Mouse (Mus musculus) right cerebral cortex, adult 2 months (tissue): ENCODE results near the gene Chst8.

Experiments used
- DNase-seq, 2 experiments: peaks; one replicate each; pipeline ENCODE4 v3.0.0; 2021 to 2022; ENCODE audit warnings: low spot score in 2 of 2

Chst8 gene

DNA sequence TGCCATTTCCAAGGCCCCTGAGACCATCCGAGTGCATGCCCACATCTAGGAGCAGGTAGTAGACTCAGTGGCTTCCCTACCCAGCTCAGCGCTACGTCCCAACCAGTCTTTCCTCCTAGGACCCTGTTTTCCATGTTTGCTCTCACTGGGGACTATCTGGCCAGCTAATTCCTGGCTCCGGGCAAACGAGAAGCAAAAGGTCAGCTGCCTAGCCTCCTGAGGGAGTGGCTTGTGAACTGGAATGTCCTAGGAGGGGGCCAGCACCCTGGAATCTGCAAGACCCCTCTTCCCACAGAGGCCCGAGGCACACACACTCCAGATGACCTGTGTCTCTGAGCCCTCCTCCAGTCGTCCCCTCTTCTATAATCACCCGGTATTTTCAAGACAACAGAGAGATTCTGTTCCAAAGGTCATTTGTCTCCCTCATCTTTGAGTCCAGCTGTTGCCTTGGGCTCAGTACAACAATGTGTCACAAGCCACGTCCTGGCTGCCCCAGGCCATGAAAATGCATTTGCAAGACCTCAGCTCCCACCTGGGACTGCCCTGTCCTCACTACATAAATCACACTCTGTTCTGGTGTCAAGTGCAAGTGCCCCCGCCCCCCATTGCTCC lies 60.3 kb downstream of the Chst8 start:
- DNase-seq, result no peak

DNA sequence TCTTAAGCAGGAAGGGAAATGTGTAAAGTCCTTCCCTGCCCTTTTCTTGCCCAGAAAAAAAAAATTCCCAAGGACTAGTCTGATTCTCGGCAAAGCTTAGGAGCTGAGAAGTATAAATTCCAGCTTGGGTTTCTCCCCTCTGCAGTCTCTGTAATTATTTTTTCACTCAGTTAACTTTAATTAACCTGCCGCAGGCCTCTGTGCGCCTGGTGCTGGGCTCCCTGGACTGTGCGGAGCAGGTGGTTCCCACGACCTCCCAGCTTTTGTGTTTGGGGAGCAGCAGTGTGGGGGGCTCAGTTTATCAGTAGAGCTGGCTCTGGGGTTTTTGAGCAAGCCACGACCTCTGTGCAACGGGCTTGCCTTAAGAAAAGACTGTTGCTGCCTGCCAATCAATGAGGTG lies 62.2 kb downstream of the Chst8 start:
- DNase-seq, result no peak

DNA sequence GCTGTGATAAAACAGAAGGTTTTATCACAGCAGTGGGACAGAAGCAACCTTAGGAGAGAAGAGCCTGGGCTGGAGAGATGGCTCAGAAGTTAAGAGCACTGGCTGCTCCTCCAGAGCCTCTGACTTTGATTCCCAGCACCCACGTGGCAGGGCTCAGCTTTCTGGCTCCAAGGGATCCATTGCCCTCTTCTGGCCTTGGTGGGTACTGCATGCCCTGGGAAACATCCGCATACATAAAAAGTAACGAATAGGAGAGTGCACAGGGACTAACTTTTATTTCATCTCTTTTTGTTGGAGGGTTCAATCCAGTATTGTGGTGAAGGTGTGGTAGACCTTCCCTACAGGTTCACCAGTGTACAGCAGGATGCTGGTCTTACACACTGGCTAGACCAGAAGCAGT lies 62.8 kb downstream of the Chst8 start:
- no peak for DNase-seq

DNA sequence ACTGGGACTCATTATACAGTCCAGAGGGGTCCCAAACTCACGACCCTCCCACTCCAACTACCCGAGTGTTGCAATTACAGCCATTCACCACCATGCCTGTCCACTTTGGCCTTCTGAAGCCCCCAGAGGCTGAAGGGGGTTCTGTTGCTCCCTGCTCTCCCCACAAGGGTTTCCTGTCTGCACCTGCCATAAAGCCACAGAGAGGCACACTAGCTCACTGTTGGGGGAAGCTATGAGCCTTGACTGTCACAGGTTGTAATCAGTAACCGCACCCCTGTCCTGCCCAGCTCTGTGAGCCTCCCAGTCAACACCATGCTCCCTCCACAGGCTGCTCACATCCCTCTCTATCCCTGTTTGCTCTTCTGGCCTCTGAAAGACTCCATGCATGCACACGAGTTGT lies 64.0 kb downstream of the Chst8 start:
- no peak for DNase-seq

DNA sequence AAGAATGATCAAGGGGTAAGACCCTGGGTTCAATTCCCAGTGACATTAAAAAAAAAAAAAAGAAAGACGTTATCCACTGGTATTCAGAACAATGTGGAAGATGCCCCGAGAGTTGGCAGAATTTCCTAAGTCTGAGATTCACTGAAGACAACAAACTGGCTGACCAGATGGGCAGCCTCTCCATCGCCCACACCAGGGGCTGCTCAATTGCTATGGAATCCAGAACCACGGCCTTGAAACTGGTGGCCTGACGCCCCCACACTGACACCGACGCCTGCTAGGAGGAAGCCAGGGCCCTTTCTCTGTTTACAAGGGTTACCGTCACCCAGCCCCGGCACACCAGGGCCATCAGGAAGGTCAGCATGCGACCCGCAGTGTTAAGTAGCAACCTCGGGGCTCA lies 64.8 kb downstream of the Chst8 start:
- DNase-seq, result no peak

DNA sequence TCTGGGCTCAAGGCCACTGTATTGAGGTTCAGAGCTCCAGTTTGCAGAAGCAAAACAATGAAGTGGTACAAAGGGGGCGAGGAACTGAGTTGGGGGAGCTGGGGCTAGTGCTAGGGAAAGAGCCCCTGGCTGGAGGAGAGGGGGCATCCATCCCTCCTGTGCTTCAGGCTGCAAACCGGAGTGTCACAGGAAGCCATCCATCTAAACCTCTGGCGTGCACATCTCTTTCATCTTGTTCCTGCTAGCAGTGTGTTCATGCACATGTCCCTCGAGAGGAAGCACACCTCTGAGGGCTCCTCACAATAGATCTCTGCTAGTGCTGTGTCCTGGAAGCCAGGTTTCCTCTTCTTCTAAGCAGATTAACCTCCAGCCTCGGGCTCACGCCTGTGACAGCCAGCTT lies 65.9 kb downstream of the Chst8 start:
- DNase-seq, result no peak

DNA sequence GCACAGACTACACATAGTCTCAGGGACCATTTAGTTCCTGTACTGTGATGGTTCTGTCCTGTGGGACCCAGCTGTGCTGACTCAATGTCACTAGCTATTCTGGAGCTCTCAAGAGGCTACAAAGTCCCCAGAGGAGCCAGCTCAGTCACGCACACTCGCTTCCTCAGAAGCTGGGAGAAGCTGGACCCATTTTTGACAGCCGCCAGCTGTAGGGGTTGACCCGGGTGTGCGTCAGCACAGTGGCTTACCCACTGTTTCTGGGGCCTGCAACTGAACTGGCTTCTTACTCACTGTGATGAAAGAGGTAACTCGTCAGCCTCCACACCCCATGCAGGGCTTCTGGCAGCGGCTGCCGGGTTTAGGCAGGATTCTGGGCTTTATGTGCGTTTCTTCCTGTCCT lies 66.3 kb downstream of the Chst8 start:
- DNase-seq, result no peak

DNA sequence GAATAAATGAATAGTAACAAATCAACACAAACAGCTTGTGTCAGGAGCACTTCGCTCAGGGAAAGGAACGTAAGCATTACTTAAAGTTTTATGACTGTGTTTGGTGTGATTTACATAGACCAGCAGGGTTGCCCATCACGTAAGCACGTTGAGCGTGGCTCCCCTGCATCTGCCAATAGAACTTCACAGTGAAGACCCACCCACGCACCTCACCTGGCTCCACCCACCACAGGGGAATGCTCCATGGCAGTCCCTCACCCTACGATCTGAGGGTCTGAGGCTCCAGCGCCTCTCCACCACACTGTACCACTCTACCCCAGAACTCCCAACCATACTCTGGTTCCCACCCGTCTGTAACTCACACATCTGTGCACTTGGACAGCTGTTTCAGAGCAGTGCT lies 67.1 kb downstream of the Chst8 start:
- no peak for DNase-seq

DNA sequence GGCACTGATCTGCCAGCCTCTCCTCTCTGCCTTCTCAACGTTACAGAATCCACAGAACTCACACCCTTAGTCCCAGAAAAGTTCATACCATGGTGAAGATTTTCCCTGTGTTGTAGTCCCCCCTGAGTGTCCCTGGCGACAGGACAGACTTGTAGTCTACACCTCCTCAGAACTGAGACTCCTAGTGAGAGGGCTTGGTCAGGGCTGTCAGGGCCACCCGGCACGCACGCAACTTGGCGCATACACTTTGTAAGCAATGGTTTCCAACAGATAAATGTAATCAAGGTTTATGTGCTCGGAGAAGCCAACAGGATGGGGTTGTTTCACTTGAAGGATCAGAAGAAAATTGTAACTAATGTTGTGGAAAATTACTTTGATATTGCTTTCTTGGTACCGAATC lies 67.5 kb downstream of the Chst8 start:
- no peak for DNase-seq

DNA sequence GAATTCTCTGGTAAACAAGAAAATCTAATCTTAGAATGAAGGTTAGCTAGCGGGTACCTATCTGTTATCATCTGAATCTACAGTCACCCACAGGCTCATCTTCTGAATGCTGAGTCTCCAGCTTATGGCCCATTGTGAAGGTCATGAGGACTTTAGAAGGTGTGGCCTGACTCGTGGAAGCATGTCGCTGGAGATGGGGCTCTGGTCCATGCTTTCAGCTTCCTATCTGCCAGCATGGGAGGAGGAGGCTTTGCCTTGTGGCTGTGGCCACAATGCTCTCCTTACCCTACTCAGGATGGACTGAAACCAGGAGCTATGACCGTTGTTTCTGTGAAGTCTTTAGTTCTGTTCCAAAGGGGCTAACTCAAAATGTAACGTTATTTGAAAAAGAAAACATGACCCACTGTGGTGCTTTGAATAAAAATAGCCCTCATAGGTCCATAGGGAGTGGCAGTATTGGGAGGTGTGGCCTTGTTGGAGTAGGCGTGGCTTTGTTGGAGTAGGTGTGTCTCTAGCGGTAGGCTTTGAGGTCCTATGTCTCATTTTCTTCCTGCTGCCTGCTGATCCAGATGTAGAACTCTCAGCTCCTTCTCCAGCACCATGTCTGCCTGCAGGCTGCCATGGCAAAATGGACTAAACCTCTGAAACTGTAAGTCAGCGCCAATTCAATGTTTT lies 69.0 kb downstream of the Chst8 start:
- DNase-seq, result no peak

- no peak for DNase-seq
These were observed 73.1 kb downstream of the Chst8 start for GRCm38 (mm10) chr7:34739371-34739770.

DNA sequence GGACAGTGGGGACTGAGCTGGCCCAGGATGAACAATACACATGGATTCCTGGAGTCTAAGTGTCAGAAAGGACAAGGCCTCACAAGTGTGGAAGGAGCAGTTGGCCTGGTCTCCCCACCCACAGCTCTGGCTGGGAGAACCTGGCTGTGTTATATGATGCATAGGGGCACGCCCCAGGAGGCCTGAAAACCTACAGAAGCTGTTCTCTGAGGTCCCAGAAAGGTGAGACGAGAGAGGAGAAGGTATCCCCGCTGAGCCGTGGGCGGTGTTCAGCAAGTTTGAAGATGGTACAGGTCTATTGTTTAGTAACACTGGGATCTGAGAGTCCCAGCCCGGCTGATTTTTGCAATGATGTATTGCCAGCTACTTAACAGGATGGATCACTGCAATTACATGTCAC lies 75.3 kb downstream of the Chst8 start:
- no peak for DNase-seq

DNA sequence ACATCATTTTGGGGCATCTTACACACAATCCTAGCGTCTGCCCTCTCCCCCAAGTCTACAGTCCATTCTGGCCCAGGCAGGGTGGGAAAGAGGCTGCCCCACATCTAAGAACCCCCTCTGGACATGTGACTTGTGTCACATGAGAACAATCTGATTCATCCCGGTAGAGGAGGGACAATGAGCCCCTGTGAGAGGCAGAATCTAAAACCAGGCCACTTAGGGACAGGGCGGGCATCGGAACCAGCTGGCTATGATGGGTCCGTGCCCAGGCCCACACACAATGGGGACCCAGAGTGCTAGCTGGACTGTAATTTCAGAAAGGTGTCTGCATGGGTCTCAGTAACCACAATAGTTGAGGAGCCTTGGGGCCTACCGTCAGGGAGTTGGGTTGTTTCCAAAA lies 78.2 kb downstream of the Chst8 start:
- DNase-seq, result no peak

DNA sequence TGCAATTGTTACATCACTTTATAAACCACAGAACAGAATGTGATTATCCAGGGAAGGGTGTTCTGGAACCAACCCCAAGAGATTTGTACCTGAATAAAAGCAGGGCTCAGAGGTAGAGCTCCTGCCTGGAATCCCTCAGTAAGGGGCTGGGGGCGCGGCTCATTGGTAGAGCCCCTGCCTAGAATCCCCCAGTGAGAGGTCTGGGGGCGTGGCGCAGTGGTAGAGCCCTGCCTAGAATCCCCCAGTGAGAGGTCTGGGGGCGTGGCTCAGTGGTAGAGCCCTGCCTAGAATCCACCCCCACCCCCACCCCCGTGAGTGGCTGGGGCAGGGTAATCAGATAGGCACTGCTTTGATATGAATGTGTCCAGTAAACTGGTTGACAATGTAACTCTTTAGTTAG lies 83.6 kb downstream of the Chst8 start:
- DNase-seq, result no peak

DNA sequence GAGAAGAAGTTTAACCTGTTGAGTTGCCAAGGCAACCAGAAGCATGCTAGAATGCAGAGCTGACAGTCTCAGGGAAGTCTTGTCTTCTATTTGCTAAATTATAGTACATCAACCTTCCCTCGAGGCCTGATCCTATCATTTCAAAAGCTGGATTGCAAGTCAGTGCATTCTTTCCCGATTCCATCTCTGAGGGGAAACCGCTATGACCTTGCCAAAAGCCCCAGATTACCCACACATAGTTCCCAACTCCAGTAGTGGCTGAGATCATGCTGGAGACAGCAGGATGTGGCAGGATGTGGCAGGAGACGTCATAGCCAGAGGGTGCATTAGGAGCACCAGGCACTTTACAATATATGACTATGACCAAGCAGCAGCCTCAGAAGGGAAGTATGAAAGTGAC lies 87.3 kb downstream of the Chst8 start:
- no peak for DNase-seq

DNA sequence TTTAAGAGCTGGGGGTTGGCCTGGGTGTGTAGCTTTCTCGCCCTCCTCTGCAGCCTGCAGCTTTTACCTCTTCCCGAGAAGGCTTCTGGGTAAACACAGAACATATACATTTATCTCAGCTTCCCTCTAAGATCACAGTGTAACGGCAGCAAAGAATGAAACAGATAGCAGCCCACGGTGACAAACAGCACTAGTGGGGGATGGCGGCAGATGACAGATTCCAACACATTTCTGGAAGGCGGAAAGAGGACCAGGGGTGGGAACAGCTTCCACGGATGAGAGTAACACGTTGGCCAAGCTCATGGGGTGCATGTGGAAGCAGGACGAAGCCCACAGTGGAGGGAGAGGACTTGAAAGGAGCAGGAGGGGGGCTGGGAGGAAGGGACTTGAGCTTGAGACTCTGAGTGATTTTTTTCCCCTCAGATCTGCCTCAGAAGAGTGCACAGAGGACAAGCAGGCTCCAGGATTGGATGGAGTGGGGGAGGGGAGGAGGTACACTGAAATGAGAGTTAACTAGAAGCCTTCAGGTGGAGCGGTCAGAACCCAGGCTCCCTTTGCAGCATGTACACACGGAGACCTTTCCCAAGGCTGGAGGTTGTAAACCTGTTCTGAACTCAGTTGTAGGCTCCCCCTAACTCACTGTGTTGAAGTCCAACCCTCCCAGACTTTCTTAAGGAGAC lies 89.8 kb downstream of the Chst8 start:
- DNase-seq, result peak; percentile 48 to 50

DNA sequence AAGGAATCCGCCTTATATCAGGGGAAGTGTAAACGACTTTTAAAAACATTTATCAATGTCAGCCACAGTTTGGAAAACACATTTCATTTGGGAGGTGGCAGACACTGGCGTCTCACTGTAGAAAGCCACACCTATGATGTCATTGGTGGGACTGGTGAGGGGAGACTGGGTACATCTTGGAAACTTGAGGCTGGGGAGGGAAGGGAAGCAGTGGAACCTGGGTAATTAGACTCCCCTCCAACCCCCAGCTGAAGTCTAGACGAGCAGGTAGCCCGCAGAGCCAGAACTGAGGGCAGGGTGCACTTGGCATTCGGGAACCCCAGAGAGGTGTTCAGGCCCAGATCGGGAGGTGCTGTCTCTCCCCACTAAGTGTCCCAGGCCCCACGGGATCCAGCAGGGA lies 90.4 kb downstream of the Chst8 start:
- DNase-seq, result no peak

GRCm38 (mm10) chr7:34721650-34722048 lies 90.9 kb downstream of the Chst8 start:
- no peak for DNase-seq

DNA sequence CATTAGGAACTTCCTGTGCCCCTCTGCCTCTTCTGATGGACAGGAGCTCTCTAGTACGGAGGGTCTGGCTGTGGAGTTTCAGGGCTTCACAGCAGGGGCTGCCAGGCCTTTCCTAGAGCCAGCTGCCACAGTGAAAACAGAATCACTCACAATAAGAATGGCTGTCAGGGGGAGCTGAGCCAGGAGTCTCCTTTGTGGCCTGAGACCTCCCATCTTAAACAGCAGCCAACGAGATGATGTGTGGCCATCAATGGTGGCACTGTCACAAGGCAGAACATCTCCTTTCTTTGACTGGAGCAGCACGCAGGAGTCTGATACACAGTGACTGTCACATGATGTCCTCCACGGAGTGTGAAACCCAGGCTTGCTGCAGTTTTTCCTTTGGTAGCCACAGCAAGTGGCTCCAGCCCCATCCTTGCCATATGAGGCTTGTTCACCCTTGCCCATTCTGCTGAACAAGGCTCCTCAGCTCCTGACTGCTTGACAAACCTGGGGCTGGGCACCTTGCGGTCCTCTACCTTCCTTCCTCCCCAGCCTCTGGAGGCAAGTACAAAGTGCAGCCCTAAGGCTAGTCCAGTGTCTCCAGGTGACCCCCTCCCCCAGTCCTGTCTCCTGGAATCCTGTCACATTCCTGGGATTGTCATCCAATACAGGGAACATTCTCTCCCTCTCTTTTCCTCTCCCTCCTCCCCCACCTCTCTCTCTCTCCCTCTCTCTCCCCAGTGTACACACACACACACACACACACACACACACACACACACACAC lies 91.4 kb downstream of the Chst8 start:
- no peak for DNase-seq

- peak; percentile 39 to 72 for DNase-seq
These were observed 92.9 kb downstream of the Chst8 start for GRCm38 (mm10) chr7:34719599-34719998.

DNA sequence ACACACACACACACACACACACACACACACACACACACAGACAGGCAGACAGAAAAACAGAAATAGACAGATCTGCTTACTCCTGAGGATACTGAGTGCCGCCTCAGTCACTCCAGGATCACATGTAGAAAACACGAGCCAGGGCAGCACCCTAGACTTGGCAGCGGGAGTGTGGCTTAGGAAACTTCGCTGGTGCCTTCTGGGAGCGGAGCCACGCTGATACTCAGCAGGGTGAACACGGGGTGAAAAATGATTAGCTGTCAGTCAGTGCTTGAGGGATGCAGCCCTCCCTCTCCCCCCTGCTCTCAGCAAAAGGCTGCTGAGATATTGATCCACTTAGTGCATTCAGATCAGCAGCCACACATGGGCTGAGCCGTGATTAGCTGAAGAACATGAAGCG lies 93.9 kb downstream of the Chst8 start:
- no peak for DNase-seq

- no peak for DNase-seq
These were observed 95.2 kb downstream of the Chst8 start for GRCm38 (mm10) chr7:34717161-34717810.
